Mouse (Mus musculus) natural killer cell, adult 2 months (primary cell): ENCODE results near the gene Tmem40.

Experiments used
- DNase-seq, 2 experiments: peaks; one replicate each; pipeline ENCODE4 v3.0.0; 2022; ENCODE audit warnings: low spot score in 2 of 2

Gene Tmem40

GRCm38 (mm10) chr6:115761995-115762756 is at the start of gene Tmem40:
Gene Tmem40 (minus strand): TSS chr6:115762410.
- no peak for DNase-seq

GRCm38 (mm10) chr6:115811606-115812005 is 49.4 kb upstream of the Tmem40 start:
- DNase-seq, result no peak

GRCm38 (mm10) chr6:115808488-115809231 is 46.5 kb upstream of the Tmem40 start, which contains the start of gene Rpl32:
Gene Rpl32 (minus strand): TSS chr6:115808747.
- peak; percentile 85 to 87 for DNase-seq

GRCm38 (mm10) chr6:115808196-115808487 is 45.9 kb upstream of the Tmem40 start:
- DNase-seq, result no peak

GRCm38 (mm10) chr6:115807464-115808195 is 45.4 kb upstream of the Tmem40 start:
- no peak for DNase-seq

- DNase-seq, result no peak
These were observed 42.4 kb upstream of the Tmem40 start for GRCm38 (mm10) chr6:115804432-115805192.

GRCm38 (mm10) chr6:115803541-115804382 is 41.6 kb upstream of the Tmem40 start:
- peak; percentile 47 to 56 for DNase-seq

GRCm38 (mm10) chr6:115801811-115802210 is 39.6 kb upstream of the Tmem40 start:
- DNase-seq, result no peak

- DNase-seq, result peak in 1 of 2 experiments; percentile 5
These were observed 30.5 kb upstream of the Tmem40 start for GRCm38 (mm10) chr6:115792691-115793215.

GRCm38 (mm10) chr6:115791842-115792686 is 29.9 kb upstream of the Tmem40 start:
- peak; percentile 41 to 65 for DNase-seq

GRCm38 (mm10) chr6:115791016-115791415 is 28.8 kb upstream of the Tmem40 start:
- DNase-seq, result no peak

- DNase-seq, result no peak
These were observed 20.6 kb upstream of the Tmem40 start for GRCm38 (mm10) chr6:115782781-115783180.

- DNase-seq, result no peak
These were observed 14.2 kb upstream of the Tmem40 start for GRCm38 (mm10) chr6:115776363-115776762.

- no peak for DNase-seq
These were observed 13.6 kb upstream of the Tmem40 start for GRCm38 (mm10) chr6:115775838-115776237.

- DNase-seq, result peak in 1 of 2 experiments; percentile 49
These were observed 12.3 kb upstream of the Tmem40 start, which contains the start of gene Cand2 for GRCm38 (mm10) chr6:115774501-115774921. Gene Cand2 (plus strand): TSS chr6:115774538.

- peak in 1 of 2 experiments; percentile 5 for DNase-seq
These were observed 11.8 kb upstream of the Tmem40 start for GRCm38 (mm10) chr6:115773966-115774413.

- DNase-seq, result no peak
These were observed 10.4 kb upstream of the Tmem40 start for GRCm38 (mm10) chr6:115772604-115773003.

GRCm38 (mm10) chr6:115772201-115772600 is 10.0 kb upstream of the Tmem40 start:
- DNase-seq, result peak in 1 of 2 experiments; percentile 5

GRCm38 (mm10) chr6:115770852-115771251 is 8.6 kb upstream of the Tmem40 start:
- no peak for DNase-seq
